Mouse (Mus musculus) liver, embryonic 14.5 days (tissue): Measurements from ENCODE around the gene Wipf1.

Experiments used
- CTCF ChIP-seq: IDR thresholded peaks from 2 replicates; pipeline ENCODE4 v1.5.1; 2016; ENCODE audit warnings: antibody characterized with exemption, low read depth, control low read depth
- EP300 ChIP-seq: IDR thresholded peaks from 2 replicates; pipeline ENCODE4 v1.6.1; 2016; ENCODE audit warnings: antibody characterized with exemption, low read depth

DNA sequence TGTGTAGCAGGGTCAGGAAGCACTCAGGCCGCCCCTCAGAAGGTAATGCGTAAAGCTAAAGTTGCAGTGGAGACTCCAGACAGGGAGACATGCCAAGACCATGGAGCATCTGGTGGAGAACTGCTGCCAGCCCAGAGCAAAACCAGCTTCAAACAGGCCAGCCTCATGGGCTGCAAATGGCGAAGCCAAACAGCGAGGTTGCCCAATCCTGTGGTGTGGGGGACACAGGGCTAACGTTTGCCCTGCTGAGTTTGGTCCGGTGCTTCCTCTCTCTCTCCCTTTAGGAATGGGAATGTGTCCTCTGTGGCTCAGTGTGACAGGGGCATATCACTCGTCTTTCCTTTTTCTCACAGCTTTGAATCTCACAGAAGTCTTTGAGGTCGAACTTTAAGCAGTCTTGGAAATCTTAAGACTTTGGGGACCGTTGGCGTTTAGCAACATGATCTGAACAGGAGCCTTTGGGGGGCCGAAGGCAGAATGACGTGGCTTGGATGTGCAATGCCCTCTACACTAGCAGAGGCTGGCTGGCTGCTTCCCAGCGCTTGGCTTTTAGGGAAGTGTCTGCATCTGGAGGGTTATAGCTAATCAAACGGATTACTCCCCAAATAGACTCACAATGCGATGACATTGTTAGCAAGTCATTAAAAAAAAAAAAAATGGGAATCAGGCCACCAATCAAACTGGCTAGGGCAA, 6.7 kb upstream of the Wipf1 start:
- TF ChIP-seq CTCF: no peak
- TF ChIP-seq EP300: no peak
